9 mouse cellular contexts compared by ENCODE assay signal in the genomic region with DNA sequence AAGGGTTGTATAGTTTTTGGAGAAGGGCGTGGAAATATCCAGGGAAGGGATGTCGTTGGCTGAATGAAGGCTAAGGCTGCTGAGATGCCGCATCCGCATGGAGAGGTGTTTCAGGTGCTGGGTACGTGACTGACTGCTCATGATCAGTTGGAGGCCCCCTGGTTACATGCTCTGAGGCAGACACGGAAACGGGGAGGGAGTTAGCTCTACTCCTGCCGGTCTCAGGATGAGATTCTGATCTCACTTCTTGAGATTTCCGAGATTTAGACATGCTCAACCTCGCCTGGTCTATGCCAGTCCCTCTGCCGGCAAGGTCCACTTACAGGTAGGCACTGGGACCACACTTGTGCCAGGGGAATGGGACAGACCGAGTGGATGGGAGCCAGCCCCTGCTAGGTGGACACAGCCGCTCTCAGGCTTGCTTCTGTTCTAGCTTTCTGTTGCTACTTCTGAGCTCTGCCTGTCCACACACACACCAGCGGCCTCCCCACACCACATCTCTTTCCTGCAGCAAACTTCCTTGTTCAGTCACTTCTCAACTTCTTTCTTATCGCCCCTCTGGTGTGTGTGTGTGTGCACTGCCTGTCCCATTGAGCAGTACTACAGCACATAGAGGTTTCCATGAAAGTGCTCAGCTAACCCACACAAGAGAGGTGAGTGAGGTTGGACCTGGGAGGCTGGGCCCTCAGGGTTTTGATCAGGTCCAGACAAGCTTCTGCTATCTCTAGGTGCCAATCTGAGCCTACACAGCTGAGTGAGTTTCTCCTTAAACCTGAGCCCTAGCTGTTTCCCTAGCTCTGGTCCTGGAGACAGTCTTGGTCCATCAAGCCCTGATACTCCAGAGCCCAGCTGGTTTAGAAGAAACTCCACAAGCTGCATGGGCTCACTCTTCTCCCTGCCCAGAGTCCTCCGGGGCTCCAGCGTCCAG. TPM values are rescaled to one million over a fixed set of nuclear protein-coding genes. Genes with fewer than 3 reads are reported as not detected.
DNase-seq lines count a peak whose midpoint lies in the region; ATAC-seq and TF ChIP-seq lines count a peak whose summit lies in the region.
"Had no signal": no experiment of that assay in that cellular context is flagged by ENCODE, and none has a peak within 500 bp of the region (broad histone marks: within the 10 kb centered on the region; RNA-seq: fewer than 3 reads in every experiment).

No protein-coding gene starts in this region.

- H3K9me3 ChIP-seq in MEL (replicated peaks; ENCODE audit: insufficient read depth, low read length): no peaks in the 10 kb centered on the region
- H3K9me3 ChIP-seq in hindbrain, embryonic 13.5 days: no peaks in the 10 kb centered on the region
- no peaks in the 10 kb centered on the region for H3K9me3 ChIP-seq in midbrain, embryonic 15.5 days

- no peaks in the 10 kb centered on the region for H3K36me3 ChIP-seq in liver, adult 2 months (ENCODE audit: control insufficient read depth, insufficient read depth, low read length)
- no peaks in the 10 kb centered on the region for H3K36me3 ChIP-seq in MEL (ENCODE audit: control insufficient read depth in 1 of 2, insufficient read depth in 2 of 2, low read length in 2 of 2)
- H3K36me3 ChIP-seq in hindbrain, embryonic 13.5 days: peaks cover 14% of the 10 kb centered on the region
- H3K36me3 ChIP-seq in midbrain, embryonic 15.5 days (replicated peaks): peaks cover 2% of the 10 kb centered on the region; the same call in 1 of the 2 replicates

- TF ChIP-seq RAD21 in MEL (IDR thresholded peaks at IDR 0.05; ENCODE audit: low read depth, low read length): no peak

- no peak for TF ChIP-seq CTCF in liver, adult 2 months (IDR thresholded peaks at IDR 0.05; ENCODE audit: low read depth, low read length)
- no peak for TF ChIP-seq CTCF in MEL (IDR thresholded peaks at IDR 0.05 in 2 of 3, conservative IDR thresholded peaks at IDR 0.05 in 1 of 3; ENCODE audit: control insufficient read depth in 1 of 3, insufficient read depth in 1 of 3, low read depth in 2 of 3, low read length in 3 of 3, poor library complexity in 1 of 3, severe bottlenecking in 1 of 3)

- H3K4me2 ChIP-seq in hindbrain, embryonic 13.5 days: no peak overlapping the region
- no peak overlapping the region for H3K4me2 ChIP-seq in midbrain, embryonic 15.5 days

- TF ChIP-seq POLR2A in liver, adult 2 months (IDR thresholded peaks at IDR 0.05; ENCODE audit: extremely low read depth, insufficient read depth, low read length): no peak
- TF ChIP-seq POLR2A in MEL (IDR thresholded peaks at IDR 0.05; ENCODE audit: control insufficient read depth in 1 of 2, insufficient read depth in 1 of 2, low read depth in 1 of 2, low read length in 2 of 2, poor library complexity in 1 of 2): no peak

- 0 out of 2 replicates have a peak, but pooled peaks have one; percentile 1 for ATAC-seq in hindbrain, embryonic 13.5 days (ENCODE audit: low FRiP score)
- ATAC-seq in midbrain, embryonic 15.5 days (replicated peaks): 0 out of 2 replicates have a peak, but pooled peaks have one; percentile 8

- TF ChIP-seq EP300 in MEL (IDR thresholded peaks at IDR 0.05; ENCODE audit: low read depth in 1 of 2, low read length in 2 of 2): no peak

- H3K4me1 ChIP-seq in liver, adult 2 months (ENCODE audit: control insufficient read depth, insufficient read depth, low read length): 0 out of 2 replicates have a peak, but pooled peaks cover 2% of the 10 kb centered on the region
- no peaks in the 10 kb centered on the region for H3K4me1 ChIP-seq in MEL (ENCODE audit: control insufficient read depth in 1 of 2, insufficient read depth in 2 of 2, low read length in 2 of 2)
- H3K4me1 ChIP-seq in hindbrain, embryonic 13.5 days (replicated peaks): peaks cover 58% of the 10 kb centered on the region
- H3K4me1 ChIP-seq in midbrain, embryonic 15.5 days: peaks cover 23% of the 10 kb centered on the region

- no peaks in the 10 kb centered on the region for H3K27me3 ChIP-seq in liver, adult 2 months (ENCODE audit: control insufficient read depth, insufficient read depth, low read length)
- no peaks in the 10 kb centered on the region for H3K27me3 ChIP-seq in MEL (ENCODE audit: control insufficient read depth in 1 of 2, insufficient read depth in 2 of 2, low read length in 2 of 2)
- H3K27me3 ChIP-seq in hindbrain, embryonic 13.5 days: no peaks in the 10 kb centered on the region
- H3K27me3 ChIP-seq in midbrain, embryonic 15.5 days (replicated peaks): no peaks in the 10 kb centered on the region

- WGBS in liver, adult 2 months: 92% methylated on average over 17 of the region's 17 CpGs
- WGBS in hindbrain, embryonic 13.5 days: 86% methylated on average over 17 of the region's 17 CpGs
- WGBS in midbrain, embryonic 15.5 days: 79% methylated on average over 17 of the region's 17 CpGs

- 0 out of 2 replicates have a peak overlapping the region, but pooled peaks have one; percentile 14 for H3K9ac ChIP-seq in liver, adult 2 months (ENCODE audit: low read depth, low read length)
- no peak overlapping the region for H3K9ac ChIP-seq in MEL (ENCODE audit: control insufficient read depth, low read depth, low read length, poor library complexity, severe bottlenecking)
- H3K9ac ChIP-seq in hindbrain, embryonic 13.5 days: no peak overlapping the region
- no peak overlapping the region for H3K9ac ChIP-seq in midbrain, embryonic 15.5 days

- intact Hi-C loops in left cerebral cortex, postnatal 25 days (cut with DNase I): no loop called here

- H3K4me3 ChIP-seq in liver, adult 2 months (ENCODE audit: insufficient read depth, low read depth, low read length): no peak overlapping the region
- H3K4me3 ChIP-seq in MEL (ENCODE audit: control insufficient read depth in 1 of 2, insufficient read depth in 1 of 2, low read depth in 2 of 2, low read length in 2 of 2): no peak overlapping the region
- H3K4me3 ChIP-seq in hindbrain, embryonic 13.5 days: no peak overlapping the region
- H3K4me3 ChIP-seq in midbrain, embryonic 15.5 days: no peak overlapping the region

- H3K27ac ChIP-seq in liver, adult 2 months (replicated peaks; ENCODE audit: insufficient read depth, low read depth, low read length): no peak overlapping the region
- H3K27ac ChIP-seq in MEL (ENCODE audit: control insufficient read depth, low read depth, low read length): no peak overlapping the region
- peak overlapping the region; percentile 81; the same call in 1 of the 2 replicates for H3K27ac ChIP-seq in hindbrain, embryonic 13.5 days
- H3K27ac ChIP-seq in midbrain, embryonic 15.5 days: no peak overlapping the region; the same call in 1 of the 2 replicates

- no peaks in the 10 kb centered on the region for H3K79me2 ChIP-seq in liver, adult 2 months (ENCODE audit: control insufficient read depth, insufficient read depth, low read length)
- H3K79me2 ChIP-seq in MEL (ENCODE audit: control insufficient read depth, insufficient read depth, low read length, poor library complexity): no peaks in the 10 kb centered on the region

- DNase-seq in liver, adult 2 months (ENCODE audit: extremely low read depth, low read depth, low spot score): no peak
- DNase-seq in liver (no peak), MEL (ENCODE audit: low read depth, low spot score) (peak; percentile 10)
- no peak for DNase-seq in gastrocnemius, postnatal 10 days
- DNase-seq in lung, postnatal 10 days: no peak
- no peak for DNase-seq in left cerebral cortex, postnatal 25 days (ENCODE audit: low spot score in 2 of 2)
- DNase-seq: cerebellum, postnatal 10 days had no signal

TF ChIP-seq in MEL, 35 proteins besides CTCF, POLR2A, EP300 and RAD21:
- TF ChIP-seq USF2 (IDR thresholded peaks at IDR 0.05; ENCODE audit: borderline replicate concordance in 1 of 2, insufficient read depth in 1 of 2, low read depth in 1 of 2, low read length in 2 of 2) (no peak), MAZ (IDR thresholded peaks at IDR 0.05; ENCODE audit: low read depth, low read length) (no peak), KAT2A (conservative IDR thresholded peaks at IDR 0.05; ENCODE audit: low read depth, low read length) (no peak), JUND (IDR thresholded peaks at IDR 0.05; ENCODE audit: low read depth, low read length) (no peak), USF1 (IDR thresholded peaks at IDR 0.05; ENCODE audit: low read depth, low read length) (no peak), ETS1 (IDR thresholded peaks at IDR 0.05; ENCODE audit: low read depth, low read length) (no peak), CHD2 (IDR thresholded peaks at IDR 0.05; ENCODE audit: low read length) (no peak), MXI1 (IDR thresholded peaks at IDR 0.05; ENCODE audit: low read depth, low read length) (no peak)

RNA-seq across cellular contexts. Expression of a gene that starts 44.8 kb away (rescaled TPM):
- 36.7 and 50.3 TPM in 2 replicates for total RNA-seq in liver, adult 2 months (2014; rRNA removed)
- polyA plus RNA-seq in liver, adult 2 months (2012; rRNA removed): 38.1 and 41.3 TPM in 2 replicates
- not detected in 2 replicates for total RNA-seq in MEL (2012; rRNA removed)
- polyA plus RNA-seq in MEL (2012; ENCODE audit: insufficient read depth in 1 of 2, insufficient read length in 2 of 2, low read depth in 1 of 2, low replicate concordance in 2 of 2, missing spikeins in 1 of 2): not detected
- 38.9 and 41.6 TPM in 2 replicates for polyA plus RNA-seq in hindbrain, embryonic 13.5 days (2015; fragmentation: Nextera tagmentation; extraction: Ambion mirVana)
- 27.9 and 29.4 TPM in 2 replicates for polyA plus RNA-seq in midbrain, embryonic 15.5 days (2015; fragmentation: Nextera tagmentation; extraction: Ambion mirVana)
- 1 to 10 TPM; 9.5 to 9.8 TPM for total RNA-seq in gastrocnemius, postnatal 10 days (2021)
- 10 to 100 TPM; 13.1 to 13.5 TPM for total RNA-seq in left cerebral cortex, postnatal 25 days (2021)

Comparison
In these comparisons a context has a peak if more than half of its experiments do, and no peak if none do; other contexts are left out.
1. RNA of a gene that starts 44.8 kb away (total RNA-seq): 36.7 to 50.3 TPM in liver, adult 2 months, 13.1 to 13.5 TPM in left cerebral cortex, postnatal 25 days and 9.5 to 9.8 TPM in gastrocnemius, postnatal 10 days; not detected in MEL; every median in the first group is over 10 times any median in the second.